Mouse (Mus musculus) MEL-GATA-1-ER (cell line): ENCODE data around the gene Col4a3bp.

ENCODE experiments used
- DNase-seq: peaks from one replicate; pipeline ENCODE4 v3.0.0-alpha.2; 2012; ENCODE audit warnings: low read depth; ENCODE audit errors: extremely low read depth

Gene Col4a3bp

GRCm38 (mm10) chr13:96541381-96541780 lies 1.0 kb upstream of the Col4a3bp start:
- DNase-seq: no peak

- no peak for DNase-seq
Observed at GRCm38 (mm10) chr13:96542901-96543891, 778 bp downstream of the Col4a3bp start.

GRCm38 (mm10) chr13:96544506-96544905 lies 2.1 kb downstream of the Col4a3bp start:
- DNase-seq: no peak

GRCm38 (mm10) chr13:96547250-96547649 lies 4.8 kb downstream of the Col4a3bp start:
- DNase-seq: no peak

- DNase-seq: no peak
Observed at GRCm38 (mm10) chr13:96547941-96548340, 5.5 kb downstream of the Col4a3bp start.

GRCm38 (mm10) chr13:96555099-96555498 lies 12.7 kb downstream of the Col4a3bp start:
- no peak for DNase-seq

GRCm38 (mm10) chr13:96567977-96568376 lies 25.6 kb downstream of the Col4a3bp start:
- no peak for DNase-seq

- no peak for DNase-seq
Observed at GRCm38 (mm10) chr13:96570313-96571015, 28.0 kb downstream of the Col4a3bp start.

GRCm38 (mm10) chr13:96571016-96571361 lies 28.6 kb downstream of the Col4a3bp start:
- no peak for DNase-seq

- DNase-seq: no peak
Observed at GRCm38 (mm10) chr13:96574170-96574569, 31.8 kb downstream of the Col4a3bp start.

- no peak for DNase-seq
Observed at GRCm38 (mm10) chr13:96579104-96579503, 36.7 kb downstream of the Col4a3bp start.

GRCm38 (mm10) chr13:96579979-96580378 lies 37.6 kb downstream of the Col4a3bp start:
- DNase-seq: no peak

- no peak for DNase-seq
Observed at GRCm38 (mm10) chr13:96584201-96584600, 41.8 kb downstream of the Col4a3bp start.

- no peak for DNase-seq
Observed at GRCm38 (mm10) chr13:96586540-96586939, 44.1 kb downstream of the Col4a3bp start.

GRCm38 (mm10) chr13:96588642-96589041 lies 46.2 kb downstream of the Col4a3bp start:
- DNase-seq: no peak

- DNase-seq: peak; percentile 25
Observed at GRCm38 (mm10) chr13:96593621-96594020, 51.2 kb downstream of the Col4a3bp start.

GRCm38 (mm10) chr13:96594070-96594469 lies 51.7 kb downstream of the Col4a3bp start:
- DNase-seq: no peak

- no peak for DNase-seq
Observed at GRCm38 (mm10) chr13:96599182-96599581, 56.8 kb downstream of the Col4a3bp start.

GRCm38 (mm10) chr13:96604242-96604641 lies 61.8 kb downstream of the Col4a3bp start:
- no peak for DNase-seq

- peak; percentile 8 for DNase-seq
Observed at GRCm38 (mm10) chr13:96614615-96615014, 72.2 kb downstream of the Col4a3bp start.

- no peak for DNase-seq
Observed at GRCm38 (mm10) chr13:96620891-96621290, 78.5 kb downstream of the Col4a3bp start.

- no peak for DNase-seq
Observed at GRCm38 (mm10) chr13:96630396-96630795, 88.0 kb downstream of the Col4a3bp start.
